Mouse (Mus musculus): ENCODE results near the gene Iqsec3. TPM values are rescaled to one million over a fixed set of nuclear protein-coding genes. Genes with fewer than 3 reads are reported as not detected.

Gene Iqsec3
- total RNA-seq, 1 experiment from 2014 or later, result 3.6 TPM

DNA sequence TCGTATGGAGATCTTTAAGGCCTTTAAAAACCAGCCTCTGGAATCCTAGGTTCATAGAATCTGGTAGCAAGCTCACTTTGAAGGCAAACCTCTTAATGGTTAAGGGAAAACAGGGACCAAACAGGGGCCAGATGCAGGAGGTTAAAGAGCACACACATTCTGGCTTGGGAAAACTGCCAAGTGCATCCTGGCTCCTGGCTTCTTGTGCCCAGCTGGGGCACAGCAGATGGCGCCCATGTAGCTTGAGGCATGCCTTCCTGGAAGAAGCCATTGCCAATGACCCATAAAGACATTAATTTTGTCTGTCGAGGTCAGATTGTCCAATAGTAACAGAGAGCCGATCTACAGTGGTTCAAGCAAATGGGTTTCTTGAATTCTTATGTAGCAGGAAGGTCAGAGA is 109.5 kb downstream of the Iqsec3 start:
- DNase-seq, result no peak

DNA sequence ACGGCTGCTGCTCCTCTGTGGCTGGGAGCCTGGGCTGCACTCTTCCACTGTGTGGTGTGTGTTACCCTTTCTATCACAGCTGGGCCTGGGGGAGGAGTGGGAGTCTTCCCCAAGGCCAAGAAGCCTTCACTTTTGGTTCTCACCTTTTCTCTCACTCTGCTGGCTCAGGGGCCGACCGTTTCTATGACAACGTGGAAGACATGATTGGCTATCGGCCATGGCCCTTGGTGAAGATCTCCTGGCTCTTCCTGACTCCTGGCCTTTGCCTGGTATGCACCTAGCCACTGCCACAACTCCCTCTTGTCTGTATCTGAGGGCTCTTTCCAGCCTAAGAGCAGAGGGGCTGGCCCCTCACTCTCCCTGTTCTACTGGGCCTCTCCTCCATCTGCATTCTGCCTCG is 110.4 kb downstream of the Iqsec3 start:
- no peak for DNase-seq

DNA sequence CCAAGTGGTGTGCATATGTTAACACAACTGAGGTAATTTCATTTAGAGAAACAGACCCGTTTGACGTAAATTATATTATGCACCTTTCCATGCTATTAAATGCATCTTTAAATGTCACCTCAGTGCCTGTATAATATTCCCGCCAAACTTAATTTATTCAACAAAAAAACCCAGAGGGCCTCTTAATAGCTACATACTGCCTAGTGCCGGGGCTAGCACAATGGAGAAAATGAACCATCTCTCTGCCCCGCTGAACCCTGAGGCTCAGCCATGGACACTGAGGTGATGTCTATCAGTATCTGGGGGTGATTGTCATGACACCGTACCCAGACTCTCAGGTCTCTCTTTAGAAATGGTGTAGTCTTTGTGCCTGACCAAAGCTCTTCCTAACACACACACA is 116.2 kb downstream of the Iqsec3 start:
- DNase-seq, result no peak

DNA sequence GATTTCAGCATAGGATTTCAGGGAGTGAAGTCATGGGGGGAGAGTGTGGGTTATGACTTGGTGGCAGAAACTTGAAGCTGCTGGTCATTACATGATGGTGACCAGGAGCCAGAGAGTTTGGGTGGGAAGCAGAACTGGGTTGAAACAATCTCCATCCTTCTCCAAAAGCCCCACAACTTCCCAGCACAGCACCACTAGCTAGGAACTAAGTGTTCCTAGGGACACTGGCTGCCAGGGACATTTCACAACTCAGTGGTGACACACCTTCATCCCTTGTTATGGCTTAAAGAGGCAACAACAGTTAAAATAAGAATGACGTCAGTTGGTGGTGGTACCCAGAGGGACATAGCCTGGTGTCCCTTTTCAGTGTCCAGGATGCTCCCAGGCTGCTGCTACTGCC is 117.4 kb downstream of the Iqsec3 start:
- DNase-seq, result no peak

DNA sequence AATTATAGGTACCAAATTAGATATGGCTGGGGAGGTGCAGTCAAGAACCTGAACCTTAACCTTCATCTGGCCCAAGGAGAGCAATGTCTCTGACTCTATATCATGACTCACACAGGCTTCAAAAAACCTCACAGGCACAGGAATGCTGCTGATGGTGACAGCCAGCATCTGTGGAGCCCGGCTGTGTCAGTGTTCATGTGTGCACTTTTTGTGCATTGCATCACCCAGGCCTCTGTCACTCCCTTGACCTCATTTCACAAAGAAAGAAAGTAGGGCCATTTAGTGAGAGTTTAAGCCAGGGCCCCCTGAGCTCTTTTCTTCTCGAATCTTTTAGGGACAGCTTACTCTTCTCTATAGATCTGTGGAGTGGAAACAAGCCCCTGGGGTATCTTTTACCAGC is 121.2 kb downstream of the Iqsec3 start:
- peak; percentile 51 for DNase-seq

DNA sequence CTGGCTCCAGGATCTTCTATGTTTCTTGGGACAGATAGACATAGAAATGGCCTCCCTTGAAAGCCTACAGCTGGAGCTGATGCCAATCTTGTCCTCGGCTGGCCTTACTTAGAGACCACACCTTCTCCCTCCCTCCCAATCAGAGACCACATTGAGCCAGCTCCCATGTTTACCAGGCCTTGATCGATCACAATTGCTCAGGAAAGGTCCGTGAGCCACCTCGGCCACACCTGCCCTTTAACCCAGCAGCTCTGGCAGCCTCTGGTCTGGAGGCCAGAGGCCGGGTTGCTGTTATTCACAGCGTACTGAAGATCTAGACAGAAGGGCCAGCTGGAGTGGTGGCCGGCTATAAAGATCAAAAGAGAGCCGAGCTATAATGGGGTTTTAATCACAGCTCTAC is 127.0 kb downstream of the Iqsec3 start:
- no peak for DNase-seq

DNA sequence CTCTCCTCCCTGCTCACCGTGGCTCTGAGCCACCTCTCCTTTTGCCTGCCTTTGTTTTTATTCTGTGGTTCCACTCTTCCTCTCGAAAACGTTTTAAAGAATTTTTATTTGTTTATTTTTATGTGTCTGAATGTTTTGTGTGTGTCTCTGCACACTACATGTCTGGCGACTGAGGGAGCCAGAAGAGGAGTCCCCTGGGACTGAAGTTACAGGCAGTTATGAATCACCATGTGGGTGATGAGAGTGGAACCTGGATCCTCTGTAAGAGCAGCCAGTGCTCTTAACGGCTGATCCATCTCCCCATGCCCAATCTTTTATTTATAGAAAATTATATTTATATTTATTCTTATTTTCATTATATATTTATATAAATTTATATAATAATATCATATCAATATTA is 129.1 kb downstream of the Iqsec3 start:
- no peak for DNase-seq

DNA sequence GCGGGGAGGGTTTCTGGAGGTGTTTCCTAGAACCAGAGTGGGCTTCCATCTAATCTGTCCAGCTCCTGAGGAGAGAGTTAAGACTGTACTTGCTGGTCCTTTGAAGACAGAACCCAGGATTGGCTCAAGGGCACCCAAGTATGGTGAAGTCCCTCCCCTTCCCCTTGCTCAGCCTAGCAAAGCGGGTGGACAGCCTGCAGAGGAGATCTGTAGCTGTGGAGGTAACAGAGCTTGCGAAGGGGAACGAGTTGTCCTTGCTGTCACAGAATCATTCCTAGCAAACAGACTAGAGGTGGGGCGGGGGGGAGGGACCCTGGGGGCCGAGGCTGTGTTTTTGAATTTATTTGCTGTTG is 129.7 kb downstream of the Iqsec3 start:
- no peak for DNase-seq

DNA sequence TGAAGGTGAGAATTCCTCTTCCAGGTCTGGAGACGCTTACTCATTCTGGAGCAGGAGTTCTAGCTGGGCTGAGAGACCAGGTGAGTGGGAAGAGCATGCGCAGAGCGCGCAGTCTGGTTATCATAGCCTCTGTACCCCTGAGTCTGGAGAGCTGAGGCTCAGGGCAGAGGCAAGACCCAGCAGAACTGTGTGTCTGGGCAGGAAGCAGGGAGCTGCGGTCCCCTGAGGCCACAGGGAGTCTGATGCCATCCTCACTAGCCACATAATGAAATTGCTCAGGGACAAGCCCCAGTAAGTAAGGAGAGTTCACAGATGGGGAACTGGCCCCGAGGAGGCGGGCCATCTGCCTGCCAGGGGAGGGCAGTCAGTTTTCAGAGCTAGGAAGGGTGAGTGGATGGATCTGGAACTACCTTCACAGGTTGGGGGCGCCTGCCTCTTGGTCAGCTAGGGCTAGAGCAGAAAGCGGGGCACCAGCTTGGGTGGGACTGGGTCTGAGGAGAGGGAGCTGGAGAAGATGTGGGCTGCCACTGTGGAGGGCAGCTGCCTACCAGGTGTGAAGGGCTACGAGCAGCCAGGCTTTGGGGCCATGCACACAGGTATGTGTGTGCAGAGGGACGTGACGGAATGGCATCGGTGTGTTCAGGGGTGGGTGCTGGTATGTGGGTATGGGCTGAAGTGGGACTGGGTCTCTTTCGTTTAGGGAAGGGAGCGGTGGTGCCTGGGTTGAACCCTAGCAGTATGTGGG is 130.3 kb downstream of the Iqsec3 start, which contains the start of gene Slc6a12:
TSS of gene Slc6a12 (plus strand) at position 51 of the 745 bp plus-strand sequence.
- DNase-seq, result no peak

DNA sequence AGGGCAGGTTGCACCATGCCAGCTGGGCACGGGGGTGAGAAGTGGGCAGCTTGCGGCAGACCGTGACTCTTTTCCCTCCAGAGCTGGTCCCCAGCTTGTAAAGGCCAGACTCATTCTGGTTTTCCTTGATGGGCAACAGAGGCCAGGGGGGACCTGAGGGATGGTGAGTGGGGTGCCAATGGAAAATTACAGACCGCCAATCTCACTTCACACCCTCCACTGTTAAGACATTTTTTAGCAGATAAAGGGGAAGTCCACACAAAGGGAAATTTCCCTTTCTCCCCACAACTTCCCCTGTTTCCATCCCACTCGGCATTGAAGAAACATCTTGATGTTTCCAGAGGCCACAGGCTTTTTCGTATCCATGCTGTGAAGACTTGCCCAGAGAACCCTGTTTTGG is 131.8 kb downstream of the Iqsec3 start:
- no peak for DNase-seq

DNA sequence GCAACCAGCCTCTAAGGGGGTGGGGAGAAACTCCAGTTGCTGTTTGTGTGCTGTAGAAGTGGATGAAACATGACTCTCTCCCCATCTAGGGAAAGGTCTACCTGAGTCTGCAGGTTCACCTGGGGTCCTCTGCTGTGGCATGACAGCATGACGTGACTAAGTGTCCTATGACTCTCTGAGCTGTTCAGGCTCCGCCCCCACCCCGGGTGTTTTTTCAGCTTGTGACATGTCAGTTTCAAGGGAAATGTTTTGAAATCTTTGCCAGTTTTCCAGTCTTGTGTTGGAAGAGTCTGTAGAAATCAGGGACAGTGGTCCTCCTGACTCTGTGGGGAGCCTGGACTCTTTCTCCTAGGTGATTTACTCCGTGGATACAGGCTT is 135.0 kb downstream of the Iqsec3 start:
- no peak for DNase-seq

DNA sequence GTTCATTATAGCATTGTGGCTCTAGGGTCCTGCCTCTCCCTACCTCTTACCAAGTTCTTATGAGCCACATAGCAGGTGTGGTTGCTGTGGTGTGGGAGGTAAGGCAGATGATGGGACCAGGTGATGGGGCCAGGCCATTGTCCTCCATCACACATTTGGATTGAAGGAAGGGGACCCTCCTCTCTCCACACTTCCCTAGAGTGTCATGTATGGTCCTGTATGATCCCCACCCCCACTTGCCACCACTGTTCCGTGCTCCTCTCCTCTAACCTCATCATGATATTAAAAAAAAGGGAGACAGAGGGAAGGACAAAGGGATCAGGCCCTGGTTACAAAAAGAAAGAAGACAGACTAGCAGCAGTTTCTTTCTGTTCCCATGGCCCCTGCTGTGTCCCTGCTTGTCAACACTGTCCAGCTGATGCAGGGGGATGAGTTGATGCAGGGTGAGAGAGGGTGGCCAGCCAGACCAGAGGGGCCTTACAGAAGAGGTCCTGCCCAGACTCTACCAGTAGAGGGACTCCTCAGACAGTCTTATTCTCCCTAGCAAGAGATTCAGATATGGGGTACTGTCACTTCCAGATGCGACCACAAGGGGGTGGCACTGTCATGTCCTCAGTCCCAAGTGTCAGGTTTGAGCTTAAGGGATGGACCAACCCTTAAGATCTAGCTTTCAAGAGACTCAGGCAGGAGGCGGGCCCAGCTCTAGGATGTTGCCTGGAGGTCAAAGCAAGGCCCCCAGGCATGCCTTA is 135.5 kb downstream of the Iqsec3 start:
- DNase-seq, result peak; percentile 89

DNA sequence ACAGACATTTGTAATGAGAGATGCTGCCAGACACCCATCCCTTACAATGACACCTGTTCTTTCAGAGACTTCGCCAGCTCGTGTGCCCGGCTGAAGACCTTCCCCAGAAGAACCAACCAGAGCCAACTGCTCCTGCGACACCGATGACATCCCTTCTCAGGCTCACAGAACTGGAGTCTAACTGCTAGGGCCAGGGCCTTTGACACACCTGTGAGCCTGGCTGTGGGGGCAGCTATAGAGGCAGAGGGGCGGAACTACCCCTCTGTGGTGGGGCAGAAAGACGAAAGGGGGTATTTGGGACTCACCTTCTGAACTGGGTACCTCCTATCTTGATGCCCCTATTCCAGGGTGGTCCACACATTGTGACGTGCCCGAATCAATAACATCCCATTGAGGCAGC is 136.2 kb downstream of the Iqsec3 start:
- DNase-seq, result no peak

DNA sequence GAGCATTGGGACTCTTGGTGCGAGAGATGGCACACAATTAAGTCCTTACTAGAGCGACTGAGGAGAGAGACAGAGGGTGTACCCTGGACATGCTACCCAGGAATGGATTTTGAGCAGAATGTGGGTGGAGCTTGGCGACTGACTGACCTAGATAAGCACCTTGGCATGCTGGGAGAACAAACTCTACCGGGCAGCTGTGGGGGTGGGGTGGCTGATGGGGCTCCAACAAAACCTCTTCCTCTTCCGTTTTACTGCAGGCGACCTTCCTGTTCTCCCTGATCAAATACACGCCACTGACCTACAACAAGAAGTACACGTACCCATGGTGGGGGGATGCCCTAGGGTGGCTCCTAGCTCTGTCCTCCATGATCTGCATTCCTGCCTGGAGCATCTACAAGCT is 136.9 kb downstream of the Iqsec3 start:
- no peak for DNase-seq

DNA sequence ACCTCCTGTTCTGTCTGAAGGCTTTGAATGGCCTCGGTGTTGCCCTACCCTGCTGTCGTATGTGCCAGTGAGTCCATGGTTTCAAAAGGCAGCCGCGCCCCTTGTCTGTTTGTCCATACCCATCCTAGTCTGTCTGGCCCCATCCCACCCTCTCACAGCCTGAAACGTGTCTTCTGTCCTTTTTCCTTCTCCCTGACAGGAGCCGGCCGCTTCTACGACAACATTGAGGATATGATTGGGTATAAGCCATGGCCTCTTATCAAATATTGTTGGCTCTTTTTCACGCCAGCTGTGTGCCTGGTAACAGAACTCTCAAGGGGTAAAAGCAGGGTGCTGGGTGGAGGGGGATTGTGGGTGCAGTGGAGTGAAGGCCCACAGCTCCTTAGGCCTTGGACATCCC is 137.6 kb downstream of the Iqsec3 start:
- no peak for DNase-seq

DNA sequence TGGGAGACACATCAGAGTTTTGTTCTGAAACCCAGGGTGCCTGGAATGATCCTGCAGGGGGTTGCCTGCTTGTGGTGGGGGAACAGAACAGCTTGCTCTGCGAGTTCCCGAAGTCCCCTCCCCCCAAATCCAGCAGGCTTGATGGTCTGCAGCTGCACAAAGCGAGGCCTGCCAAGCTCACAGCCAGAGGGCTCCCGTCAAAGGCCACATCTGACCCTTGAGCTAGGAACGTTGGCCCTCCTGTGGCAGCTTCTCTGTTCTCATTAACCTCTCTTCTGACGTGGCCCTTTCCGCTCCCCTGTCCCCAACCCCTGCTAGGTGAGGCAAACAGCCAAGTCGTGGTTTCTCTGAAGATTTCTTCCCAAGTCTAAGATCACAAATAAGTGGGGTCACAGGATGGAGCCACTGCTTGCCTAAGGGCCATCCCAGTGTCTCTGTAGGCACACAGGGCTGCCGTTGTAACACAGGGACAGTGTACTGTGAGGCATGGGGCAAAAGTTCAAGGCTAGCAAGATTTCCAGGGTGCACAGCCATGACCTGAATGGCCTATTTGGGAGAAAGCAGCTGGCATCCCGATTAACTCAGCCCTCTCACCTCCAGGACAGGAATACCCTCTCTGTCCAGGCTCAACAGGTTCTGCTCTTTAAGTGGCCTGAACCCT is 143.5 kb downstream of the Iqsec3 start:
- DNase-seq, result no peak

DNA sequence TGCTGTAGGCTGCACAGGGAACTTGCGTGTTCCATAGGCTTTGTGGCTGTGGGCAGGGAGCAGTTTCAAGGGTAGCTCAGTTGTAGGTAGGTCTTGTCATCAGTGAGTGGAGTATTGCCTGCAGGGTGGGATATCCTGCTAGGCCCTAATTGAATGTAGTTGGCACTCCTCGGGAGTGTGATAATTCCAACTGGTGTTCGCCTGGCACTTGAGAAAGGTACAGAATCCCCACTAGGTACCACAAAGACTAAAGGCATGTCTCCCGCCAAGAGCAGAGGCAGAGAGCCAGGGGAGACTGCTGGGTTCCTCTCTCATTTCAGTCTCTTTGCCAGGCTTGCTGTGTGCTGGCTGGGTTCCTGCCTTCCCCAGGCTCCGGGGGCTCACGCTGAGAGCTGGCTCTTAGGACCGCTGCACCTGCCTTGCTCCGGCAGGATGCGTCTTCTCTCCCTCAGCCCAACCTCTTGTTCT is 145.0 kb downstream of the Iqsec3 start:
- DNase-seq, result no peak

DNA sequence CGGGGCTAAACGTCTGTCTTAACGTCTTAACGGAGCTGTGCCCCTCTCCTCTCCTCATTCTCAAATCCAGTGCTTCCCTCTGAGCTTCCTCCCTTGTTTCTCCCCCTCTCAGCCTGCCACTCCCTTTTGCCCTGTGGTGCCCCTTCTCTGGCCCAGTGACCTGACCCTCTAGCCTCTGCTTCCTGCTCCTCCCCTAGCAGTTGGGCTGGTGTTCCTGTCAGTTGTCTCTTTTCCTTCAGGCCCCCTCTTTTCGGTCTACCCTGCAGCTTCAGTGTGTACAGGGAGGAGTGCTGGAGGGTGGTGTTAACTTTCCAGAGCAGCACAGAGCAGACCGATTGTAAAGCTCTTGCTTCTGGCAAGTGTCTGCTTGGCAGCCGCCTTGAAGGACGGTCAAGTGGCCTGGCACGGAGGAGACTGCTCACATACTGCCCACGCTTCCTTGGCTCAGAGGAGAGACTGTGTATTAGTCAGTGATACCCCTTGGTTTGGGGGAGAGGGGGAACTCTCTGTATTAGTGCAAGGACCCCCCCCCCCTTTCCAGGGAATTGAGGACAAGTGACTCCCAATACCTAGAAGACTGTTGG is 146.9 kb downstream of the Iqsec3 start:
- DNase-seq, result peak; percentile 43

DNA sequence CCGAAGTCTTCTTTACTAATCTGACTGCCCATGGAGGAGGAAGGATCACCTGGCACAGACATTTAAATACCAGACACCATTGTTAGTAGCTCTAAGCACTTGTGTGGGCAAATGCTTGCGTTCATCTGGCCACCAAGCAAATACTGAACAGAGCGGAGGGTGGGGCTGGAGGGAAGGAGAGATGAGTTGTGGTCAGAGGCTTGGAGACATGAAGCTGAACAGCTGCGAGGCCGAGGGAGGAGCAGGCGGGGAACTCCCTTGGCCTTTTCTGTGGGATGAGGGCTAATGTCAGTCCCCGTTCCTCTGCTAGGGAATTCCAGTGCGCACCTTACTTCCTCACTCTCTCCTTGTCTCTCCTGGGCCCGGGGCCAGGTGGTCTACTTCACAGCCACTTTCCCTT is 147.7 kb downstream of the Iqsec3 start:
- DNase-seq, result no peak

DNA sequence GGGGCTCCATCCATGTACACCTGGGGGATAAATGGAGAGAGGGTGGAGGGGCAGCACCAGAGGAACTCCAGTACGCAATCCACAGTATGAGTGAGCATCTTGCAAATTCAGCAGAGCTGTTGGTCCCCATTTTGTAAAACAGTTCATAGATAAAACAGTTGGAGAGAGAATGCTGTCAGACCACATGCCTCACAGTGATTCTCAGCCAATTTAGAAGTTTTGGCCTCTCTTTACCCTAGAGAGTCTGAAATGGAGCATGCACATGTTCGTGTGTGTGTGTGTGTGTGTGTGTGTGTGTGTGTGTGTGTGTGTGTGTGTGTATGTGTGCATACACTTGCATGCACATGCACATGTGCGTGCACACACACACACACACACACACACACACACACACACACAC is 148.2 kb downstream of the Iqsec3 start:
- DNase-seq, result no peak
